Mouse (Mus musculus) neural tube, embryonic 11.5 days (tissue): Measurements from ENCODE around the gene Qtrt1. TPM values are rescaled to one million over a fixed set of nuclear protein-coding genes. Genes with fewer than 3 reads are reported as not detected.

Source experiments
- ATAC-seq: fragments of 200-750 bp; cut with Nextera tagmentation; 2 replicates; pipeline ENCODE4 v1.8.0; 2017; ENCODE audit warnings: moderate number of reproducible peaks, mild to moderate bottlenecking, moderate TSS enrichment, moderate library complexity; ENCODE audit not compliant: insufficient read depth, low FRiP score, low TSS enrichment
- DNase-seq: peaks from one replicate; pipeline ENCODE4 v3.0.0-alpha.2; 2015; ENCODE audit warnings: low spot score
- H3K27ac ChIP-seq: fragments of 300-500 bp; sonication (generic); 2 replicates; pipeline ENCODE4 v1.5.1; 2014; ENCODE audit warnings: low read depth, mild to moderate bottlenecking, low read length
- H3K27me3 ChIP-seq: fragments of 300-500 bp; sonication (generic); 2 replicates; pipeline ENCODE4 v1.6.1; 2014; ENCODE audit warnings: mild to moderate bottlenecking, low read length, mixed read lengths; ENCODE audit not compliant: control insufficient read depth, insufficient read depth
- H3K36me3 ChIP-seq: fragments of 300-500 bp; sonication (generic); 2 replicates; pipeline ENCODE4 v1.6.1; 2014; ENCODE audit warnings: mild to moderate bottlenecking, low read length, moderate library complexity, mixed read lengths; ENCODE audit not compliant: control insufficient read depth, insufficient read depth
- H3K4me1 ChIP-seq: fragments of 300-500 bp; sonication (generic); 2 replicates; pipeline ENCODE4 v1.6.1; 2014; ENCODE audit warnings: low read length, mixed read lengths; ENCODE audit not compliant: control insufficient read depth, insufficient read depth
- H3K4me2 ChIP-seq: fragments of 300-500 bp; sonication (generic); 2 replicates; pipeline ENCODE4 v1.6.1; 2014; ENCODE audit warnings: low read depth, mild to moderate bottlenecking, moderate library complexity
- H3K4me3 ChIP-seq: fragments of 300-500 bp; sonication (generic); 2 replicates; pipeline ENCODE4 v1.5.1; 2014; ENCODE audit warnings: low read depth, low read length
- H3K9ac ChIP-seq: fragments of 300-500 bp; sonication (generic); 2 replicates; pipeline ENCODE4 v1.6.1; 2014; ENCODE audit warnings: mild to moderate bottlenecking, low read length
- H3K9me3 ChIP-seq: fragments of 300-500 bp; sonication (generic); 2 replicates; pipeline ENCODE4 v1.6.1; 2016; ENCODE audit warnings: low read length; ENCODE audit not compliant: control insufficient read depth
- WGBS: fragments of 180-500 bp; shearing (Covaris S2); extraction: QIAGEN DNeasy Blood & Tissue Kit; methylation state at CpG from one replicate; pipeline ENCODE4 v1.1.7; 2014; 5-methylcytosine and 5-hydroxymethylcytosine counted together
- polyA plus RNA-seq: library from polyadenylated mRNA; unstranded; fragments of >200 nt; fragmentation: Nextera tagmentation; extraction: Ambion mirVana; gene quantifications from 2 replicates; pipeline ENCODE4 v1.2.1, GENCODE M21; 2014

Qtrt1 gene
- polyA plus RNA-seq, 1 experiment from 2014 or later: 51.8 TPM

DNA sequence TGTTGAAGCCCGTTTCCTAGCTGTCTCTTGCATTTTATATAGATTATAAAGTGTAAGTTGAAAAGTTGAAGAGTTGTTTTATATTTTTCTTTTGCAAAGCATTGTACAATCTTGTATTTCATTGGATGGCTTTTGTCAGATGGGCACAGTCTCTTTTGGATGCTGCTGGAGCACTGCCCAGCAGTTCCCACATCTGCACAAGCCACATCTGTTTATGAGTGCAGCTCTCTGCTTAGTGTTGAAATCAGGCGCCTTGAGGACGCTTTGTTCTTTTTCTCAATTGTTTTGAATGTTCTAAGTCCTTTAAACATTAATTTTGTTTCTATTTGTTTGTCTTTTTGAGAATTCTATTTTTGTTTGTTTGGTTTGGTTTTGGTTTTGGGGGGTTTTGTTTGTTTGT lies 26.6 kb downstream of the Qtrt1 start:
- no peak overlapping the region for H3K4me2 ChIP-seq
- no peaks in the 10 kb centered on the region for H3K27me3 ChIP-seq
- ATAC-seq (no peak), DNase-seq (no peak)
- WGBS: 69% methylated on average over 3 of the region's 3 CpGs
- no peak overlapping the region for H3K4me3 ChIP-seq
- no peaks in the 10 kb centered on the region for H3K9me3 ChIP-seq
- no peak overlapping the region for H3K27ac ChIP-seq
- no peaks in the 10 kb centered on the region for H3K4me1 ChIP-seq
- no peak overlapping the region for H3K9ac ChIP-seq
- H3K36me3 ChIP-seq: no peaks in the 10 kb centered on the region

DNA sequence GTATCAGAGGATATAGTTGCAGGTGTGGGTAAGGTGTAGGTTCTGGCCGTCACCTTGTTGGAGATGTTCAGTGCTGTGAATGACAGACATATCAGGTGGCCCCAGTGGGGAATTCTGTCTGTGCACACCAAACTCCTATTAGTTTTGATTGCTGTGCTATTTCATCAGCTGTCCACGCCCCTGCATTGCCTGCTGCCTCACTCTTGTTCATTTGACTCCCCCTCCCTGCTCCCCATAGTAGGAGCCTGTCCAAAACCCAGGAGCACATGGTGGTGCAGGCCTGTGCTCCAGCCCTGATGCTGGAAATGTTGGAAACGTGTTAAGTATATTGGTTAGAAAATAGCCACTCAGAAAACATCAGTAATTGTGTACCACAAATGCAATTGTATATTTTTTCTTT lies 27.8 kb downstream of the Qtrt1 start:
- no peak for ATAC-seq
- H3K9me3 ChIP-seq: no peaks in the 10 kb centered on the region
- no peak overlapping the region for H3K4me3 ChIP-seq
- no peak for DNase-seq
- H3K9ac ChIP-seq: no peak overlapping the region
- H3K4me1 ChIP-seq: no peaks in the 10 kb centered on the region
- no peaks in the 10 kb centered on the region for H3K36me3 ChIP-seq
- no peak overlapping the region for H3K27ac ChIP-seq
- 84% methylated on average over 3 of the region's 3 CpGs for WGBS
- H3K27me3 ChIP-seq: no peaks in the 10 kb centered on the region
- H3K4me2 ChIP-seq: no peak overlapping the region

DNA sequence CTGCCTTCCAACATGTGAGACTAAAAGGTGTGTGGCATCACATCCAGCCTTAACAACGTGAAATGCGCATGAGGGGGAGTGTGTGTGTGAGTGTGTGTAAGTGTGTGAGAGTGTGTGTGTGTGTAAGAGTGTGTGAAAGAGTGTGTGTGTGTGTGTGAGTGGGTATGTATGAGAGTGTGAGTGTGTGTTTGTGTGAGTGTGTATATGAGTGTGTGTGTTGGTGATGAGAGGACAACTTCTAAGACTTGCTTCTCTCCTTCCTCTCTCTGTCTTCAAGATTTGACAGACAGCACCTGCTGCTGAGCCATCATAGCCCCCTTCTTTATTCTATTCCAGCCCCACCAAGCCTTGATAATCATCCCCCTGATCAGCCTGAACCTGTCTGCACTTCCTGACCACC lies 28.3 kb downstream of the Qtrt1 start:
- Histone ChIP-seq H3K9ac (no peak overlapping the region), H3K36me3 (peaks cover 2% of the 10 kb centered on the region; the same call in 1 of the 2 replicates), H3K4me1 (no peaks in the 10 kb centered on the region), H3K27ac (no peak overlapping the region), H3K9me3 (no peaks in the 10 kb centered on the region), H3K4me3 (no peak overlapping the region), H3K27me3 (no peaks in the 10 kb centered on the region), H3K4me2 (no peak overlapping the region)
- ATAC-seq: no peak
- DNase-seq: no peak
- 99% methylated on average over 2 of the region's 2 CpGs for WGBS

DNA sequence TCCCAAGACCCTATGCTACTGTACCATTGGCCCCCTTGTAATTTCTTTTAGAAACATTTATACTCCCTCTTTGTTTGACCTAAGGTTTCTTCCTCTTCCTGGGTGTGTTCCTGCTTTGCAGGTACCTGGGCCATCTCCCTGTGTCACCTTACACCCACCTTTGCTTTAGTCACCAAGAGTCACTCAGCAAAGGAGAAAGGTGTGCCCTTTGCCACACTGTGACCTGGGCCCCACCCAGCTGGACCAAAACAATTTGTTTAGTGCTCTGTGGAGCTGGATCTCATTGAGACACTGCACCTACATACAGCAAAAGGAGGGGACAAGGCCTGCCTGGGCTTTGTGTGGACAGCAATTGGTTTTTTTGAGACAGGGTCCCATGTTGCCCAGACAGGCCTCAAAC lies 28.8 kb downstream of the Qtrt1 start:
- H3K4me2 ChIP-seq: no peak overlapping the region
- no peak overlapping the region for H3K4me3 ChIP-seq
- H3K36me3 ChIP-seq: peaks cover 2% of the 10 kb centered on the region; the same call in 1 of the 2 replicates
- ATAC-seq: no peak
- no peaks in the 10 kb centered on the region for H3K27me3 ChIP-seq
- no peak for DNase-seq
- H3K9ac ChIP-seq: no peak overlapping the region
- H3K4me1 ChIP-seq: no peaks in the 10 kb centered on the region
- H3K27ac ChIP-seq: no peak overlapping the region
- H3K9me3 ChIP-seq: no peaks in the 10 kb centered on the region

DNA sequence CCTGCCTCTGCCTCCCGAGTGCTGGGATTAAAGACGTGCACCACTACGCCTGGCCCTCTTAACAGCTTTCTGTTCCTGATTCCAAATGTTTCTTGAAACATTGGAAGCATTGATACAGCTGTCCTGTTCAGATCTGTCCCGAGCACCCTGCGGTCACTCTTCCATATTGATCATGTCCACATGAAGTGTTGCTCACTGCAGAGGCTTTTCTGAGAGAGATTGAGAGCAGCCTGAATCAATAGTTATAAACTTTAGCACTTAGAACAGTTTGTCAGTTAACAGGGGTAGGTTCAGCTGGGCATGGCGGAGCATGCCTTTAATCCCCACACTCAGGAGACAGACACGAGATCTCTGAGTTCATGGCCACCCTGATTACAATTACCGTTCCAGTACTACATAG lies 32.2 kb downstream of the Qtrt1 start:
- no peaks in the 10 kb centered on the region for H3K4me1 ChIP-seq
- H3K4me2 ChIP-seq: no peak overlapping the region
- DNase-seq (no peak), ATAC-seq (no peak)
- H3K36me3 ChIP-seq: peaks cover 2% of the 10 kb centered on the region; the same call in 1 of the 2 replicates
- H3K4me3 ChIP-seq: no peak overlapping the region
- no peaks in the 10 kb centered on the region for H3K27me3 ChIP-seq
- H3K9ac ChIP-seq: no peak overlapping the region
- H3K9me3 ChIP-seq: no peaks in the 10 kb centered on the region
- WGBS: 94% methylated on average over 8 of the region's 8 CpGs
- no peak overlapping the region for H3K27ac ChIP-seq

DNA sequence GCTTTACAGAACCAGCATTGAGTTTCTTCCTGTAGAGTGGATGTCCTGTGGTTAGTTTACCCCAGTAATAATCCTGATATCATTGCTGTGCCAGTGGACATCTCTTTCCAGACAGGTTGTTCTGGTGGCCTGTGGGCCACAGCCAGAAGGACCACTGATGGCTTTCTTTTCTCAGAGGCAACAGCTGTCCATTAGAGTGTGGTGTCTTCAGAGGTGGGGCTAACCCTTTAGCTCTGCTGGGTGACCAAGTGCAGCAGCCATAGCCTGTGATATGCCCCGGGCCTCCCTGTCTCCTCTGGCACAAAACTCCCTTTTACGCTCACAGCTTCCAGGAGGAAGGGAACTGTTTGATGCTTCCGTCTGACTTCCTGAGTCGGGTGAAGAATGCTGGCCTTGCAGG lies 32.9 kb downstream of the Qtrt1 start:
- Histone ChIP-seq H3K27me3 (no peaks in the 10 kb centered on the region), H3K4me1 (no peaks in the 10 kb centered on the region), H3K9me3 (no peaks in the 10 kb centered on the region), H3K4me3 (no peak overlapping the region), H3K27ac (no peak overlapping the region), H3K9ac (no peak overlapping the region), H3K4me2 (no peak overlapping the region), H3K36me3 (peaks cover 2% of the 10 kb centered on the region; the same call in 1 of the 2 replicates)
- DNase-seq (no peak), ATAC-seq (no peak)
- WGBS: 90% methylated on average over 4 of the region's 4 CpGs

DNA sequence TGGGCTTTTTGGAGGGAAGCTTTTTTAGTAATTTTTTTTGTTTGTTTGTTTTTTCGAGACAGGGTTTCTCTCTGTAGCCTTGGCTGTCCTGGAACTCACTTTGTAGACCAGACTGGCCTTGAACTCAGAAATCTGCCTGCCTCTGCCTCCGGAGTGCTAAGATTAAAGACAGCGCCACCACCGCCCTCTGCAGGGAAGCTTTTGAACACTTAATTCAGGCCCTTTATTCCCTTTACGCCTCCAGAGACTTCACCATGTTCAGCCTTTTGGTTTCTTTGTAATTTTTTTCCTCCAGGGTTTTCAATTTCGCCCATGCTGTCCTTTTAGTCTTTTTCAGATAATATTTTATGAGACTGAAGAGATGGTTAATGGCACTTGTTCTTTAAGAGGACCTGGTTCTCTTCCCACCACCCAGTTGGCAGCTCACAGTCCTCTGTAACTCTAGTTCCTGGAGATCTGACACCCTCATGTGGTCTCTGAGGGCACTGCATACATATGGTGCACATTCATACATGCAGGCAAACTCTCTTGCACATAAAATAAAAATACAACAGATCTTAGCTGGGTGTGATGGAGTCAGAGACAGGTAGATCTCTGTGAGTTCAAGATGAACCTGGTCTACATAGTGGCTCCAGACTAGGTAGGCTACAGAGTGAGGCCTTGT lies 33.6 kb downstream of the Qtrt1 start:
- no peaks in the 10 kb centered on the region for H3K9me3 ChIP-seq
- H3K27ac ChIP-seq: no peak overlapping the region
- no peak overlapping the region for H3K4me2 ChIP-seq
- WGBS: 92% methylated on average over 6 of the region's 6 CpGs
- no peaks in the 10 kb centered on the region for H3K4me1 ChIP-seq
- no peaks in the 10 kb centered on the region for H3K27me3 ChIP-seq
- no peak overlapping the region for H3K9ac ChIP-seq
- H3K36me3 ChIP-seq: peaks cover 2% of the 10 kb centered on the region; the same call in 1 of the 2 replicates
- no peak for DNase-seq
- H3K4me3 ChIP-seq: no peak overlapping the region
- no peak for ATAC-seq

DNA sequence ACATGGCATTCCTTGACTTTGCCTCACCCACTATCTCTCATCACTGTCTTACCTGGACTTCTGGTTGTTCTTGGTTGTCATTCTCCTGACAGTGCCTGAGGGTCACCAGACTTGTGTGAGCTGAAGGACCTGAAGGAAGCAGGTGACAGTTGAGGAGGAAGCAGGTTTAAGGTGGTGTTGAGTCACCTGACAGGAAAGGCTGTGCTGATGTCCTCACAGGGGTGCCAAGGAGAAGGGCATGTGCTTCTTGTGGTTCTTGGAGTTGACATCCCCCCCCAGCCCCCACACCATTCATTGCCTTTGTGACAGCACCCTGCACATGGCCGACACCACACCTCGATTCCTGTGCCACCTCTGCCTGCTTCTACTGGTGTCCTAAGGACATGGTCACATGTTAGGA lies 36.1 kb downstream of the Qtrt1 start:
- no peak for DNase-seq
- Histone ChIP-seq H3K9ac (no peak overlapping the region), H3K27ac (no peak overlapping the region), H3K36me3 (peaks cover 2% of the 10 kb centered on the region; the same call in 1 of the 2 replicates), H3K4me2 (no peak overlapping the region), H3K27me3 (no peaks in the 10 kb centered on the region), H3K9me3 (no peaks in the 10 kb centered on the region), H3K4me3 (no peak overlapping the region), H3K4me1 (no peaks in the 10 kb centered on the region)
- 97% methylated on average over 2 of the region's 2 CpGs for WGBS
- no peak for ATAC-seq

DNA sequence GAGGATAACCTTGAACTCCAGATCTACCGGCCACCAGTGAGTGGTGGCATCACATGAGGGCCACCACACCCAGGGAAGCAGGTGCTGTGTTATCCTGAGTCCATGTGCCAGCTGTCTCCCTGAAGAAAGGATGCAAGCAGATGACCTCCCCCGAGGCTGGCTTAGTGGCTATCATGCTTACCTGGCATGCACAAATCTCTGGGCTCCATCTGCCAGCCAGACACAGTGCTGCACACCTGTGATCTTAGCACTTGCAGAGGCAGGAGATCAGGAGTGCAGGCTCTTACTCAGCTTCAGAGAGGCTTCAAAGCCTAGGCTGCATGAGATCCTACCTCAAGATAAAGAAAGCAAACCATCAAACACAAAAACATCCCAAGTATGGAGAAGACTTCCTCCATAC lies 38.1 kb downstream of the Qtrt1 start:
- Histone ChIP-seq H3K9me3 (no peaks in the 10 kb centered on the region), H3K36me3 (peaks cover under 1% of the 10 kb centered on the region; the same call in 1 of the 2 replicates), H3K4me1 (no peaks in the 10 kb centered on the region), H3K27me3 (no peaks in the 10 kb centered on the region), H3K4me3 (no peak overlapping the region), H3K9ac (no peak overlapping the region), H3K27ac (no peak overlapping the region), H3K4me2 (no peak overlapping the region)
- DNase-seq (no peak), ATAC-seq (no peak)
- WGBS: 93% methylated on average over 2 of the region's 2 CpGs
